Mouse (Mus musculus) lung, postnatal 14 days (tissue): ENCODE measurements around the gene Btbd35f4.
"Not testable (repeated sequence)": the region's sequence is repeated elsewhere in the genome, so short reads cannot be mapped to it uniquely, and the experiment has no call there.

Source experiments
- DNase-seq: peaks from one replicate; pipeline ENCODE4 v3.0.0; 2021

Btbd35f4 gene

DNA sequence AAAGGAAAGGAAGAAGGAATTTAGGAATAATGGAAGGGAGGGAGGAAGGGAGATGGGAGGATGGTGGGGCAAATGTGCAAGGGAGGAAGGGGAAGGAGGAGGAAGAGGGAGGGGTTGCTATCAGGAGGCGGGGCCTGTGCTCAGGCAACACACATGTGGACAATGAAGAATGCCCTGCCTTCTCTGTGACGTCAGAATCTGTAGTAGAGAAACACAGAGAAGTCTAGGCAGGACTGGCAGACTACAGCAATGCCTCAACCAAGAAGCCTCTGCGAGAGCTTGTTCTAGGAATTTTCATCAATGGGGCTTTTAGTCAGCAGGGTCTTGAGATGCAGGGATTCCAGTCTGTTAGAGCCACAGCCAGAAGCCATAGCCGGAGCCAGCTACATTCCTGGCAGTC lies at the start of gene Btbd35f4:
Gene Btbd35f4 (plus strand): TSS at position 301 of the 400 bp plus-strand sequence.
- DNase-seq, result not testable (repeated sequence)

- not testable (repeated sequence) for DNase-seq
Observed at GRCm38 (mm10) chrX:4840016-4840415, 39.7 kb downstream of the Btbd35f4 start.
